Mouse (Mus musculus) kidney, embryonic 16.5 days (tissue): ENCODE data around the gene Zfp874a. TPM values are rescaled to one million over a fixed set of nuclear protein-coding genes. Genes with fewer than 3 reads are reported as not detected.
A peak's percentile ranks its signal among the peaks of the same experiment; 100 is the strongest.
"Not testable (repeated sequence)": the region's sequence is repeated elsewhere in the genome, so short reads cannot be mapped to it uniquely, and the experiment has no call there.

Source experiments
- ATAC-seq: fragments of 200-750 bp; cut with Nextera tagmentation; 2 replicates; pipeline ENCODE4 v1.8.0; 2017; ENCODE audit warnings: moderate TSS enrichment; ENCODE audit not compliant: low FRiP score, low TSS enrichment
- H3K27ac ChIP-seq: fragments of 300-500 bp; sonication (generic); 2 replicates; pipeline ENCODE4 v1.5.1; 2014; ENCODE audit warnings: low read length
- H3K27me3 ChIP-seq: fragments of 300-500 bp; sonication (generic); 2 replicates; pipeline ENCODE4 v1.6.1; 2014; ENCODE audit warnings: low read length, control low read depth, mixed read lengths; ENCODE audit not compliant: insufficient read depth
- H3K36me3 ChIP-seq: fragments of 300-500 bp; sonication (generic); 2 replicates; pipeline ENCODE4 v1.6.1; 2014; ENCODE audit warnings: low read length, control low read depth, mixed read lengths; ENCODE audit not compliant: insufficient read depth
- H3K4me1 ChIP-seq: fragments of 300-500 bp; sonication (generic); 2 replicates; pipeline ENCODE4 v1.6.1; 2014; ENCODE audit warnings: low read length, control low read depth, mixed read lengths; ENCODE audit not compliant: insufficient read depth
- H3K4me2 ChIP-seq: fragments of 300-500 bp; sonication (generic); replicated peaks from 2 replicates; pipeline ENCODE4 v1.6.1; 2014; ENCODE audit warnings: low read depth, low read length
- H3K4me3 ChIP-seq: fragments of 300-500 bp; sonication (generic); 2 replicates; pipeline ENCODE4 v1.5.1; 2014; ENCODE audit warnings: mild to moderate bottlenecking, low read length
- H3K9ac ChIP-seq: fragments of 300-500 bp; sonication (generic); replicated peaks from 2 replicates; pipeline ENCODE4 v1.6.1; 2014; ENCODE audit warnings: low read length
- H3K9me3 ChIP-seq: fragments of 300-500 bp; sonication (generic); 2 replicates; pipeline ENCODE4 v1.6.1; 2016; ENCODE audit warnings: low read length, control low read depth
- WGBS: fragments of 180-500 bp; shearing (Covaris S2); extraction: QIAGEN DNeasy Blood & Tissue Kit; methylation state at CpG from one replicate; pipeline ENCODE4 v1.1.7; 2014; 5-methylcytosine and 5-hydroxymethylcytosine counted together
- polyA plus RNA-seq: library from polyadenylated mRNA; unstranded; fragments of >200 nt; fragmentation: Nextera tagmentation; extraction: Ambion mirVana; gene quantifications from 2 replicates; pipeline ENCODE4 v1.2.1, GENCODE M21; 2015

The Zfp874a gene
- polyA plus RNA-seq, 1 experiment from 2014 or later: 10.7 TPM

- H3K36me3 ChIP-seq, H3K27me3 ChIP-seq, H3K27ac ChIP-seq, H3K4me1 ChIP-seq, H3K9me3 ChIP-seq: not testable (repeated sequence)
- 2% methylated on average over 14 of the region's 16 CpGs for WGBS
- ATAC-seq: peak; percentile 99
- peak within 1 kb of the TSS; percentile 76 for H3K9ac ChIP-seq
- H3K4me3 ChIP-seq: peak within 1 kb of the TSS; percentile 71
- peak within 1 kb of the TSS; percentile 53 for H3K4me2 ChIP-seq
Observed at GRCm38 (mm10) chr13:67399183-67399903, 52.1 kb downstream of the Zfp874a start, which contains the start of gene Zfp429. Zfp429 (minus strand) TSS chr13:67399819.

- not testable (repeated sequence) for H3K4me1 ChIP-seq, ATAC-seq, H3K36me3 ChIP-seq, H3K9ac ChIP-seq, H3K4me2 ChIP-seq, H3K27ac ChIP-seq, H3K9me3 ChIP-seq, H3K27me3 ChIP-seq, H3K4me3 ChIP-seq
- 81% methylated on average over 3 of the region's 3 CpGs for WGBS
Observed at GRCm38 (mm10) chr13:67376255-67376654, 75.2 kb downstream of the Zfp874a start.

DNA sequence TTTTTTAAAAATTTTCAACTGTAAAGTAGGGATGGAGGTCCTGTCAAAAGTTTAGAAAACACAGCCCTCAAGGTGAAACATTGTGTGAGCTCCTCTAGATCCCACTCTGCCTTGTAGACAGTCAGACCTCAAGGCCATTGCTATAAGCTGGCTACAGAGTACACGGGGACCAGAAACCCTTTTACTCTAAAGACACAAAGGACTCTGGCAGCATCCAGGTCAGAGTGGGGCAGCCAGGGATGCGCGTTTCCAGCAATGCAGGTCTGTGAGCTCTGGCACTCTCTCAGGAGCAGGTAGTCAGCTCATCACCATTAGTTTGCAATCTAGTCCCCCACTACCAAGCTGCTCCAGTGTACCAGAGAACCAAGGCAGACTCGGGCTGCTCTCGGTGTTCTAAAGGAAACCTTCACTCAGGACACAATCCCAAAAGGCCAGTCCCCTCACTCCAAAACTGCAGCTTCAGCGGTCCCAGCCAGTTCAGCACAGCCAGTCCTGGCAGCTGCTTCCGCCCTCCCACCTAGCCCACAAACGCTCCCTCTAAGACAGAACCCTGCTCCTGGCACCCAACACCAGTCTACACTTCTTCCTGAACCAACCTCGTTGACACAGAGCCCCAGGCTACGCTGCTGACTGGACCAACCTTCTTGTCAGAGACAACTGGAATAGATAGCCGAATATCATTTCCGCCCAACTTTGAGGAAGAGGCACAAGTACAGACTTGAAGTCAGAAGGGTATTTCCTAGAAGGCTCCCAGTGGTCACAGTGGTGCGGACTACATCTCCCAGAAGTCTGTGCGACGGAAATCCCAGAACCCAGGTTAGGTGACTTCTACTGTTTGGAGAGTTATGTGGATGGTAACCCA lies 76.1 kb downstream of the Zfp874a start, which contains the start of the genes Gm28041 and Zfp456:
Gene Gm28041 (minus strand): TSS at position 684 of the 862 bp plus-strand sequence.
Gene Zfp456 (minus strand): TSS at position 761 of the 862 bp plus-strand sequence.
- peak; percentile 98 for ATAC-seq
- H3K9me3 ChIP-seq, H3K4me1 ChIP-seq, H3K36me3 ChIP-seq, H3K27ac ChIP-seq, H3K27me3 ChIP-seq: not testable (repeated sequence)
- H3K4me2 ChIP-seq: peak within 1 kb of the TSS; percentile 52
- 10% methylated on average over 13 of the region's 15 CpGs for WGBS
- H3K4me3 ChIP-seq: peak within 1 kb of the TSS; percentile 52
- H3K9ac ChIP-seq: peak within 1 kb of the TSS; percentile 58

Other genes starting within 250 kb of the Zfp874a start
- gene Zfp458, start 173.2 kb downstream of the Zfp874a start, polyA plus RNA-seq: 1.6 and 2.1 TPM in 2 replicates
- 0.76 and 0.86 TPM in 2 replicates for gene Zfp457, start 145.1 kb downstream of the Zfp874a start, polyA plus RNA-seq
- gene Zfp595, start 119.1 kb downstream of the Zfp874a start, polyA plus RNA-seq: 2.7 and 2.8 TPM in 2 replicates
- not detected in 2 replicates for gene Gm28044, start 91.1 kb downstream of the Zfp874a start, polyA plus RNA-seq
- gene Zfp953, start 91.0 kb downstream of the Zfp874a start, polyA plus RNA-seq: 1.3 TPM in 2 replicates
- gene Gm28041, start 75.9 kb downstream of the Zfp874a start, polyA plus RNA-seq: 0.44 and 0.50 TPM in 2 replicates
- 1.6 and 2.4 TPM in 2 replicates for gene Zfp456, start 75.8 kb downstream of the Zfp874a start, polyA plus RNA-seq
- 8.5 and 10.1 TPM in 2 replicates for gene Zfp429, start 51.8 kb downstream of the Zfp874a start, polyA plus RNA-seq
- 1.1 TPM in 2 replicates for gene Zfp459, start 30.2 kb downstream of the Zfp874a start, polyA plus RNA-seq
- 2.6 and 3.4 TPM in 2 replicates for gene Zfp874b, start 32.6 kb upstream of the Zfp874a start, polyA plus RNA-seq
- 14.4 and 15.2 TPM in 2 replicates for gene Zfp58, start 48.9 kb upstream of the Zfp874a start, polyA plus RNA-seq
- not detected in 2 replicates for gene Gm26965, start 74.5 kb upstream of the Zfp874a start, polyA plus RNA-seq
- gene Zfp87, start 74.6 kb upstream of the Zfp874a start, polyA plus RNA-seq: 26.1 and 28.3 TPM in 2 replicates
- gene Zfp748, start 102.2 kb upstream of the Zfp874a start, polyA plus RNA-seq: 13.5 and 16.0 TPM in 2 replicates
- gene Zfp729b, start 158.1 kb upstream of the Zfp874a start, polyA plus RNA-seq: 4.3 and 4.7 TPM in 2 replicates
- not detected in 2 replicates for gene Gm49345, start 186.1 kb upstream of the Zfp874a start, polyA plus RNA-seq
- 3.1 TPM in 2 replicates for gene Zfp729a, start 186.2 kb upstream of the Zfp874a start, polyA plus RNA-seq
- 11.0 and 13.4 TPM in 2 replicates for gene Zfp738, start 235.4 kb upstream of the Zfp874a start, polyA plus RNA-seq